Mouse (Mus musculus): ENCODE measurements around the gene Ptprd.

The Ptprd gene

DNA sequence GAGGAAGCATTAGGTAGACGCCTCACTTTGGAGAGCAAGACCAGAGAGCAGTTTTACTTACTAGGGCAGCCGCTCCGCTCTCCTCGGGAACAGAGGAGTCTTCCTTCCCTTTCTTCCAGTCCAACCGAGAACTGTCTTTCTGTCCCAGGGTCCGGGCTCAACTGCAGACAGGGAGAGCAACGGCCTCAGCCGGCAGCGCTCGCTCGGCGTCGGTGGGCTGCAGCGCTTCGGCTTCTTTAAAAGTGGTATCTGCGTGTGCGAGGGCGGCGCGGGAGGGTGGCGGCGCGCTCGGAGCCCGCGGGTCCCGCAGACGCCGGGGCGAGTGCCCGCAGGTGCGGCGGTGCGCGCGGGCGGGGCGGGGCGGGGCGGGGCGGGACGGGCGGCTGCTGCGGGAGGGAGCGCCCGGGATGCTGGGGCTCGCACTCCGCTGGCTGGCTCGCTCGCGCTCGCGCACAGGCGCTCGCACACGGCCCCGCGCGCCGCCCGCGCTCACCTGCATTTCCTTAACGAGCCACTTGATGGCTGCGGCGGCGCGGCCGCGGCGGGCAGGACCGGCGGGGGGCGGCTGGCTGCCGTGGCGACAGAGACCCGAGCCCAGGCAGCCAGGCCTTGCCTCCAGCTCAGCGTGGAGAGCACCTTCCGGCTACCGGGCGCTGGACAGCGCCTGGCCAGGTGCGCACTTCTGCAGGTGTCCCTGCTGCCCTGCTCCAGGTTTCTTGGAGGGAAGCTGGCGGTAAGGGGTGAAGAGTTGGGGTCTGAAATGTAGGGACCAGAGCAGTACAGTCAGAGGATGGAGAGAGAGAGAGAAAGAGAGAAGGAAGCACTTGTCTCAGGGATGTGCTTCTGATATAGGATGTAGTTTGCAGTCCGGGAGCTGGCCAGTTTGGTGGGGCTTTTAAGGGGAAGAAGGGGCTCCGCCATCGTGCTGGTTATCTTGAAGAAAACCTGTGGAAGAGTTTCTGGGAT, at the start of gene Ptprd:
Gene Ptprd, minus strand, starts transcription at position 433 of the 966 bp plus-strand sequence.
- peak; percentile 70 for DNase-seq

DNA sequence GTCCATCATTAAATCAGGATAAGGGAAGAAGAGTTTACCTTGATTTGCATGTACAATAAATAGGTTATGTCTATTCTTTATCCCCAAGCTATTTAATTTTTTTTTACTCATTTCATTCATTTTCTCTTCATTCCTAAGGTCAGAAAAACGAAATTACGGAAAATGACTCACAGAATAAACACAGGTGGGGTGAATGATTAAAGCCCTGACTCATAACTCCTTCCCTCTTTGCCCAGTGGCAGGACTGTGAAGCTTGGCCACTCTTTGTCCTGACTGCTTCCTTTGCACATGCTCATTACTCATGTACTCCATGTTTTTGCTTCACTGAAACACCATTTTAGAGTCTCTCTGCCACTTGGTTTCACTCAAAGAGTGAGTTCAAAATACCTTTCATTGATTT, 24.1 kb upstream of the Ptprd start:
- no peak for DNase-seq

DNA sequence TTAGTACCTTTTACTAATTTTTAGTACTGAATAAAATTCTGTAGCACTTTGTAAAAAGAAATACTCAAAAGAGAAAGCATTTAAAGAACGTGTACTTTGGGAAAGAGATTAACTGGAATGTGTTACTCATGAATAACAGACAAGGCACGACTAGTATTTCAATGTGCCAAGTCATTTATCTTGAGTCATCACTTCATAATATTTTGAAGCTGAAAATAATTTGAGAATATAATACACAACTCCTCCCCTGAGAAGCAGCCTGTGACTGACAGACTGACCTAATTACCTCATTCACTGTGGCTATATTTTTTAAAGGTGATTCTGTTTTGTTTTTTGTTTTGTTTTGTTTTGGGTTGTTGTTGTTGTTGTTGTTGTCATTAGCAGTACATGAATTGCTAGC, 23.6 kb upstream of the Ptprd start:
- DNase-seq = no peak

DNA sequence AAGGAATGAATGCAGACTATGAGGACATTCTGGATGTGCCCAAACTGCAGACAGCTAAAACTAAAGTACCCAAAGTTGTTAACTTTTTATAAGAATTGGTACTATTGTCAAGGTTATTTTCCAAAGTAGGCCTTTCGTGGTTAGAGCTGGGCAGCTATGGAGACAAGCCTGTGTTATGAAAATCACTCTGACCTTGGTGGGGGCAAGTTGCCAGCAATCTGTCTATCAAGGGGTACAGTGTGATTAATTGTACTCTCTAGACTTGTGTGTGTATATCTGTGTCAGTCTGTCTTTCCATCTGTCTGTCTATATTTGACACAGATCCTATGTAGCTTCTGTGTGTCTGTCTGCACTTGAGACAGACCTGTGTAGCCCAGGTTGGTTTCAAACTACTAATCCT, 22.9 kb upstream of the Ptprd start:
- DNase-seq = no peak

DNA sequence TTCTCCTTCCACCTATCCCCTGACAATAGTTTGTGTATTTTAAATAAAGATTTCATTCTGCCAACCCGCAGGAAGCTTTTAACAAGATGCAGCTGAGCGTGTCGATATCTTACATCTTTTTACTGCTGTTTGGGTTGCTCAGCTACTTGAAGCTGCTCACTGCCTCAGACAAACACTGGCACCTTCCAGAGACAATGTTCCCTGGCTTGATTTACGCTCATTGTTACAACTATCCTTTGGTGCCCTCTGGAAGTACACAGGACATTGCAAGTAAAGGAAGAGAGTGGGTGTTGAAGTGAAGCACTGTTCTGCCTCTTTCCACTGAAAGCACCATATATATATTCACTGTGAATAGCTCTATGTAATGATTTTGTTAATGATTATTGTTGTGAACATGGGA, 2.2 kb upstream of the Ptprd start:
- DNase-seq = no peak

DNA sequence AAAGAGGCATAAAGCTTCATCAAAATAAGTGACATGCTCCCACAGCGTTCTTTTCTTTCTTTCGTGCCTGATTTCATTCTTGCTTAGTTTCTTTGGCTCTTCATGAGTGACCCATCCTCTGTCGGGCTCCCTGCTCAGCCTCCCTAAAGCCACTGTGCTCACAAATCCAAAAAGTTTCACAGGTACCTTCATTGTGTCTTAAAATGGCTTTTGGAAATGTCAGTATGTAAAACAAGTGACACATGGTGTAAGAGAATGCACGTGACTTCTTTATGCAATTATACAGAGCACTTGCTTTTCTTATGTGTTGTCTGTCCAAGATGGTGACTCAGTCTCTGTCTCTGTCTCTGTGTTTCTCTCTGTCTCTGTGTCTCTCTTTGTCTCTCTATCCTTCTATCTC, 1.2 kb upstream of the Ptprd start:
- no peak for DNase-seq

DNA sequence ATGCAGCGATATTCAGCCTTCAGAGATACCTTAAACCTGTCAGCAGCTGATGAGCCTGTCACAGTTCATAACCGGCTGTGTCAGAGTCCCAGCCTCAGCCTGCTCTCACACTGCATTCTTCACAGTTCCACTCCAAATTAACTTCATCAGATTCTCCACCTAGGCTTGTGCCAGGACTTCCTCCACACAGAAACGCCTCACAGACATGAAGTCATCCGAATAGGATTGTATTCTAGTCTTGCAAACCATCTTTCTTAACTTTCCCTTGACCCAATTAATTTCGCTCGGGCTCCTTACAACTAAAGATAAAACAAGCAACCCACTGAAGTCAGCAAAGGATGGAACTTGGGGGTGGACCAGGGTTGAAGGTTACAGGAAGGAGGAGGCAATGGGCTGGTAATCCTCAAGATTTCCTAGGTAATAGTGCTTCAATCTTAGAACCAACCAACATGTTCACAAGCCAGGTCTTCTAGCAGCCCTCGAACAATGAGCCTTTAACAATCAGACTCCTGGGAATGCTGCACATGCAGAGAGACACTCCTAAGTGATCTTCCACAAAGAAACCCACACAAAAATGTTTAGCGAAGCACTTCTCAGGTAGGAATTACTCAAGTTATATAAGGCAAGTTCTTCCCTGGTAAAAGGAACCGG, 758 bp downstream of the Ptprd start:
- no peak for DNase-seq

DNA sequence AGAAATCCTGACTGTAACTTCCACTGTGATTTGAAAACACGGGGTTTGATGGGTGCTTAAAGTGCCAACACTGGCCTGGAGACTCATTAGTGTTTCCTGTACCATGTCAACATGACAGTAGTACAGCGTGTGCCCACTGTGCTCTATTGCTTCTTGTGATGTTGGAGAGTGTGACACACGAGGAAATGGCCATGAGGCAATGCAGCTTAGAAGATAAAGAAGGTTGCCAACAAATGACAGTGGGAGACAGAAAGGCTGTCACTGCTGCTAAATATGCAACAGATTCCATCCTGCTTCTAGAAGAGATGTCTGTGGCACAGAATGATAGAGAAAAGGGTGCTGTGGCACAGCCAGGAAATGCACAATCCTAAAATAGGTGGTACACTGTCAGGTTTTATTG, 6.7 kb downstream of the Ptprd start:
- no peak for DNase-seq

DNA sequence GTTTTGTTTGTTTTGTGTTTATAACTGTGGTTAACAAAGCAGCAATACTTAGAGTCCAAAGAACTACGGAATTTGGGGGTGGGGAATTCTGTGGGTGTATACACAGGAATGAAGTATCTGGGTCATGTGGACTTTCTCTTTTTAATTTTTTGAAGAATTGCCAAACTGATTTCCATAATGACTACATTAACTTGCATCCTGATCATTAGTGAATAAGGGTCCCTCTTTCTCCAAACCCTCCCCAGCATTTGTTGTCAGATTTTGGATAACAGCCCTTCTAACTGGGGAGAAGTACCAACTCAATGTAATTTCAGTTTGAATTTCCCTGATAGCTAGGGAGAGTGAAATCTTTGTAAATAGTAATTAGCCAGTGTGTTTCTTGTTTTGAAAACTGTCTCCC, 43.3 kb downstream of the Ptprd start:
- DNase-seq = no peak

DNA sequence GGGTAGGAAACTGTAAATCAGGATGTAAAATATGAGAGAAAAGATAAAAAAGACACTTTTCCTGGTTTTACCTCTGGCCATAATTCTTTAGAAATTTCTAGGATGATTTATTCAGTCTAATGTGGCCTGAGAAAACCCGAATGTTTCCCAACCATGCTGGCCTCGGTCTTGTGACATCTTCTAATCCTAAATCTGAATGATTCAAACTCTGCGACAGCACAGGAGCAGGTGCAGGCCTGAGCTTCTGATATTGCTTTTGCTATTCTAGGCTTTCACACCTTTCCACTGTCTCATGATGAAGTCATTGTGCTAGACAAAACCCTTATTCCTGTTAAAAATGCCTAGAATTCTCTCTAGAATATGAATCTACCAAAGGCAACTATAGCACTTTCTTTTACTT, 51.3 kb downstream of the Ptprd start:
- no peak for DNase-seq

DNA sequence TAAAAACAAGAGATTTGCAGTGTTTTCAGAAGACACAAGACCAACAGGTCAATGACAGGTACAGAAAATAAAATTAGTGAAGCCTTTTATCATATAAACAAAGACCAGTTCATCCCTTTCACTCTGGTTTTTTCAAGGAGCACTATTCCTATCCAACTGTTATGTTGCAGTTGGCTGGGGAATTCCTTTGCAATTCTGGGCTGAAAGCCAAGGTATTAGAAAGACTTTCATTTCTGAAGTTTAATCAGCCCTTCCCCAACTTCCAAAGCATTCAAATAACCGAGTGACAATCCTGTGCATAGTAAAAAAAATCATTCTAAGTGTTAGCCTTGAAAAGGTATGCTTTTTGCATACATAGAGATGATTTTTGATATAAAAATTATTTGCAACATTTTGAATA, 61.2 kb downstream of the Ptprd start:
- no peak for DNase-seq

DNA sequence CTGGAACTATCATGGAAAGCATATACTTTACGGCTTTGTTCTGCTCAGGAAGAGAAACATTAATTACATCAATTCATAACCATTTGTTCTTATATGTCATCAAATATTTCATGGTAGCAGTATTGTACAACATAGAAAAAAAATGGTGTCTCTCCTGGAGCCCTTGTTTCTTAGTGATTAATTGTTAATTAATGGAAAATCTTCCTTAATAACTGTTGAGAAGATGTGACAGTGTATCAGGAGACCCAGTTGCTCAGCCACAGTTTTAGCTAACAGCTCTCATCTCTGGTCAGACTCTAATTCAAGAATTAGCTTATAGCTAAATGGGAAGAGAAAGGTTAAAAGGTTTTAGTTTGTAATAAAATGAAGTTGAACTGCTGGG, 69.0 kb downstream of the Ptprd start:
- DNase-seq = no peak

DNA sequence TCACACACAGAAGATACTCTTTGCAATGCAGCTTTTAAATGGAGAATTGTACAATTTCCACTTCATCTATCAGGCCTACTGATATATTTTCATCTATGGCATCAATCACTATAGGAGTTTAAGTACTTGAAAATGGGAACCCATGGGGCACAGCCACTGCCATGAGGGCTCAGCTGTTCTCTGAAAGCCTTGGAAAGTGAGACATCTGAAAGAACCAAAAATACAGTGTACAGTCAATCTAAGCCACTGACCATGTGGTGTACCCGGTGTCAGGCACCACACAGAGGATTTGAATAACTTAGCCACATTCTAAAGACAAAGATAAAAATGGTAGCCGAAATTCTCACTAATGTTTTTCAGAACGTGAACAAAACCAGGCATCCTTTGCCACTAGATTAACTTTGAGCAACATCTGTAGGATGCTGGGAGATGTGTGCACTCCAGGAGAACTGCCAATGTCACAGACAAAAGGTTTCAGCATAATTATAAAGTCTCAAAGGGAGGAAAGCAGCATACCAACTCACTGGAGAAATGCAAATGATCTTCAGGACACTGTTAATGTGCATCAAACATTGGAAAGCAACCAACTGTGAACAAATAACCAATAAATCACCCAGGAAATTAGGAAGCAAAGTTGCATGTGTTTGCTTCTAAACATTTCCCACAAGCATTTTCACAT, 69.5 kb downstream of the Ptprd start:
- no peak for DNase-seq

DNA sequence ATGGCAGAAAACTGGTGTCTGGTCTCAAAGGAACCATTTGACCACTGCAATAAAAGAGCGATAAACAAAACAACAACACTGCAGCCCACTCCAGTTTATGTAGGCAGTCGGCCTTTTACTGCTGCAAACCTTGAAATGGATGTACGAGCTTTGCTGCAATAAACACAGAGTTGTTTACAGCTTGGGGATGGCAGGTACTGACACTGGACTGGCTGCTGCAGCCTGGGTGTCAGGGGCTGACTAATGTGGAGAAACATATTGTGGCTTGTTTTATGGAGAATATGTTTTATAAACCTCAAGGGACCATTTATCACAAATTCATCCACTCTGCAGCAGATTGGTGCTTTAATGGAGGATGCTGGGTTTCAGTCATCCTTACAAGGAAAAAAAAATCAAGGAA, 100.9 kb downstream of the Ptprd start:
- no peak for DNase-seq

DNA sequence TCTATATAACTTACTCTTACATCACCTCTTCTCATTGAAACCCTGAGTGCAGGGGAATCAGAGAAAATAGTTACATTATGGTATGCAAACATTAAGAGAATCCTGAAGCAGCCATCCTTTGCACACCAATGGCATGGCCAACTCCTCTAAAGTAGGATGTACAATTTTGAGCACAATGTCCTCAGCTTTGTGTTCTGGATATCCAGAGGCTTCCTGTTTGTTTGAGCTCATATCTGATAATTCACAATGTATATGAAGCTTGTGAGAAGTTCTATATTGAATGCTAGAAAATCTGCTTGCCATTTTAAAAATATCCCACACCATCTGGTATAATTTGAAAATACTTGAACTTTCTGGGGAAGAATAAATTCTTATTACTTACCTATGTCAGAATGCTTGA, 114.2 kb downstream of the Ptprd start:
- DNase-seq = no peak

DNA sequence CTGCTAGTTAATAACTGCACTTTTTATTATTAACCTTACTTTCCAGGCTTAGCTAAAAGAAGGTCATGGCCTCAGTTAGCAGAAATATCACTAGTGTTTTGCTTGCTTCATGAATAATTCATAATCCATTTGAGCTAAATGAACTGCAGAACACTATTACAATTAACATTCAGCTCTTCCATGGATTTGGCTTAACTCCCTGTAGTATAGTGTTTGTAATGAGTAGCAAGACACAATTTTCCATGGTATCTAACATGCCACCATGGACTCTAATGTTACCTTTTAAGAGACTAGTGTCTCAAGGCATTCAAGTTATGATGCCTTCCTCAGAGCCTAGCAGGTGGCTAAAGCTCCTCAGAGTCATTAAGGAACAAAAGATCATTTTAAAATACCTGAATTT, 129.0 kb downstream of the Ptprd start:
- DNase-seq = no peak

DNA sequence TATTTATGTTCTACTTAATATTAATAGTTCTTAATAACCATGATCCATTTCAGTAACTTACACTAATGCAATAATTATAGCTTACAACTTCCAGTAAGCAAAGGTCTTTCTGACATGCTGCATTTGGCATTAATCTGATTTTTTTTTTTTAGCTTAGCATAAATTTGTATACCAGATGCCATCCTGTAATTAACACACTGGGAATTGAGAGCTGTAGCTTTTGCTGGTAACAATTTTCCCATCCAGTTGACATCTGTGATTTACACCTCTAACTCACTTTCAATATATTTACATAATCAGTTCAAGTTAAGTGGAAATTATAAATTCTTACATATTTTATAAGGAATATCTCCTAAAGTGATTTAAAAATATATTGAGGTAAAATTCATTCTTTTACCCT, 134.3 kb downstream of the Ptprd start:
- DNase-seq = no peak

DNA sequence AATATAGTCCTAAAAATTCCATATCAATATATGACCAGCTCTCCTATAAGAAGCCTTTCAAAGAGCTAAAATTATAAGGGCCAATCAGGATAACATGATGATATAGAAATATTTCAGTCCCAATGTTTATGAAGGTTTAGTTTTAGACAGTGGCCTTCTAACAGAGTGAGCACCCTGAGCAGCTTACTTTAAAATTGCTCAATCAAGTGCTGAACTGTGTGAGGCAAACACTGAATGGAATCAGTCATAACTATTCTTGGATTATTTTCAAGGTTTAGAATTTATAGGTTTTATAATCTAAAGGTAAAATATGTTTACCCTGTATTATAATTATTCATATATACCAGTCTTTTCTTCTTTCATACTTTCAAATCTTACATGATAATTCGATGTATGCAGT, 134.7 kb downstream of the Ptprd start:
- DNase-seq = no peak

DNA sequence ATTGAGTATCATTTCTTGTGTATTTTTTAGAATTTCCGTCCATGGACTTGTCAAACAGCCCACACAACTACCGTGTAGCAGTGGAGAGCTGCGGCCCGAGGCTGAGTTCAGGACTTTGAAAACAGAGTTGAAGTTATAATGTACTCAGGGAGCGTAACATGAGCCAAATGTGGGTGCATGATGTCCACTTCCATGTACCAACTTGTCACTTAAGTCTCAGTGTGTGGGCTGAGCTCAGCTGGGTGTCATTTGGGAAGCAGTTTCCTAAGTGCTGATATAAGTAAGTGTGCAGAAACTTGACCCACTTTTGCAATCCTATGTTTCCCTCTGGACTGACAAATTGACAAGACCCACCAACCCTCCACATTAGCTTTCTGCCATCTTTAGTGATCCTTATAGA, 173.4 kb downstream of the Ptprd start:
- no peak for DNase-seq

DNA sequence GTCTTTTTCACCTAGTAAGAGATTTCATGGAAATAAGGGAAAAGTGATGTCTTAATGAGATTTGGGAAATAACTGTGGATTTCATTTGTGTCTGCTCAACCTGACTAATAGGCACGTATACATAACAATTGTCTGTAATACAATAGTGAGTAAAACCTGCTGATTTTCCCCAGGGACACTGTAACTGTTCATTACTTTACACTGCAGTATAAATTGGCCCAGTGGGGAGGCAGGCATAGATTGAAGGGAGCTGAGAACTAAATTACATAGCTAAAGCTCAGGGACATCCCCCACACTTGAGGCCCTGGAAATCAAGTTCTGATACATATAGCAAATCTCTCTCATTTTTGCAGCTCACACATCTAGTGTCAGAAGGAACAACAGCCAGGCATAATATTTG, 209.7 kb downstream of the Ptprd start:
- DNase-seq = no peak

DNA sequence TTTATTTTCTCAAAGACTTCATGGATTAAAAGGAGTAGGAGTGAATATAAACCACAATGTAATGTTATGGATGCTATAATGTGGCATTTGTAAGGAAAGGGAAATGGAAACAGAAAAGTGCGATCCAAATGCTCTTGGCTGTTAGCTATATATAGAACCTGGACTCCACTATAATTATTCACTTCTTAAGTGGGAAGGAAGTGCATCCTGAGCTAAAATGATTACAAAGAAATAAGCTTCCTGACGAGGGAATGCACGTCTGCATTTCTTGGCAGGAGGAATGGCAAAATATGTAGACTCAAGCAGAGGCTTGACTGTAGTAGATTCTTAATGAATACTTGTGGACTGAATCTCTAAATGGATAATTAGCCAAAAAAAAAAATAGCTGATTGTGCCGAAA, 219.1 kb downstream of the Ptprd start:
- DNase-seq = no peak

DNA sequence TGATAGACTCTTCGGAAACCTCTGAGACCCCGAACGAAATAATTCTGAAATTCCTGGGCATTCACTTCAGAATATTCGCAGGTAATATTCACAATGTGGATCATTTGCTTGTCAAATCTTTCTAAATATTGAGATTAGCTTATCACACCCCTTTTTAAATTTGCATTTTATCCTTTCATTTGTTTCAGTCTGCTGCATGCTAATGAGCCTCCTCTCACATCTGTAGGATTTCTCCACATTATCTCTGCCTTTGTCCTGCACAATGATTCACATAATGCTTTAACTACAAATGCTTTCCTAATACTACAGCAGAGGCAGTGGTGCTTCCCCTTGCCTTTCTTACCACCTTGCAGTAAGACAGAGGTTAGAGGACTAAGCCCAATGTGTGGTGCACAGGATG, 229.7 kb downstream of the Ptprd start:
- DNase-seq = no peak

DNA sequence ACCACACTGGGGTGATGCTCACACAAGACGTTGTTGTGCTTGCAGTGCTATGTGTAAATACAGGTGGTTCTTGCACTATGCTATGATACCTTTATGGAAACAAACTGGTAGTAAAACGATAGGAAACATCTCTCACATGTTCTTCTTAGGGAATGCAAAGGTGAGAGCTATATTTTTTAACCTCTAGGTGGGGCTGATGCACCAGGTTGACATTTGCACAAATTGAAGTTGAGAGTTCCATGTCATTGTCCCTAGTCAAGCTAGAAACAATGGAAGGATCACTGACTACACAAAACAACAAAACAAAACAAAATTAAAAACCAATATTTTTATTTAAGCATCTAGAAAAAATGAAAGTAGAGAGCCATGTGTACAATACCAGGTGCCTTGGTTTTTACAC, 250.1 kb downstream of the Ptprd start:
- DNase-seq = no peak

DNA sequence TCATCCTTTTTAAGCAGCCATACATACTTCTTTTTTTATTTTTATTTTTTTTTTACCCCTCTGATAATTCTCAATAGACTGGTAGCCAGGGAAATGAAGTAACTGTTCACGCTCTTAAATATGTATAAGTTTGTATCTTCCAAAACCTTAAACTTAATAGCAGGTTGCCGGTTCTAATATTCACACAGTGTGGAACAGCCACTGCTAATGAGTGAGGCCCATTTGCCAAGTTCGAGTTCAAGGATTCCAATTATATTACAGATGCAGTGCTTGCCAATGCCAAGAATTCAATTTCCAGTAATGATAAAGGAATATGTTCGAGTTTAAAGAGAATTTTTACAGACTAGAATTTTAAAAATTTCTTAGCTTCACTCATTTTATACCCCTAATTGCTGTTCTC, 322.3 kb downstream of the Ptprd start:
- no peak for DNase-seq

Measured in right cerebral cortex, postnatal 14 days (tissue).